Mouse (Mus musculus) ES-CJ7 (cell line): ENCODE results near the gene Aco1.
"Not testable (repeated sequence)": the region's sequence is repeated elsewhere in the genome, so short reads cannot be mapped to it uniquely, and the experiment has no call there.

Source experiments
- DNase-seq: peaks from one replicate; pipeline ENCODE4 v3.0.0; 2011; ENCODE audit warnings: low read depth, low spot score

Gene Aco1

DNA sequence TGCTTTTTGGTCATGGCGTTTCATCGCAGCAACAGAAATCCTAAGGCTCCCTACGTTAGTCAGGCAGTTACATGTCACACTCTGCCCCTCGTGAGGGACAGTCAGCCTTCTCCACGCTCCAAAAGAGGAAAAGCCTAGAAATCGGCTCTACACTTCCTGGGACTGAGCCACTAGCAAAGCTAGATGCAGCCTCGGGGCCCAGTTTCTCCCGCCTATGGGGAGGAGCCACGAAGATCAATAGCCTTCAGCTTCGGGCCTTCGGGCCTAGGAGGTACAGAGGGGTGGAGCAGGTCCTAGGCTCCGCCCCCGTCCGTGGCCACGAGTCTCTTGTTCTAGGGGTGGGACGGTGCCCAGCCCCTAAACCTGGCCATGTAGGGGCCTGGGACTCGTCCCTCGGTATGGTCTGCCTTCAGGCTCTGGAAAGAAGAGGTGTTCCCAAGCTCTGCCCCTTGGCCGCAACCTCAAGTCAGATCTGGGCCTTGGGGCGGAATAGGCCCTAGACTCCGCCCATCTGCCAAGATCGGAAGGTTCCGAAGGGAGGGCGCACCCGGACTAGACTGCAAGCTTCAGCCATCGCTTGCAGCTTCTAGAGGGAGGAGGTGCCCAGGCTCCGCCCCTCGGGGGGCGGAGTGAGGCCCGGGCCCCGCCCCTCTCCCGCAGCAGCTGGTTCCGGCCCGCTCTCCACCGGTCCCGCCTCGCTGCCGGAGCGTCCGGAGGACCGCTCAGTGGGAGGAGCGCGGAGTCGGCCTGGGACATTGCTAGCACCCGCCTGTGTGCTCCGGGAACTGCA lies at the start of gene Aco1:
Gene Aco1 (plus strand): TSS at position 339 of the 790 bp plus-strand sequence.
- DNase-seq = peak; percentile 96

DNA sequence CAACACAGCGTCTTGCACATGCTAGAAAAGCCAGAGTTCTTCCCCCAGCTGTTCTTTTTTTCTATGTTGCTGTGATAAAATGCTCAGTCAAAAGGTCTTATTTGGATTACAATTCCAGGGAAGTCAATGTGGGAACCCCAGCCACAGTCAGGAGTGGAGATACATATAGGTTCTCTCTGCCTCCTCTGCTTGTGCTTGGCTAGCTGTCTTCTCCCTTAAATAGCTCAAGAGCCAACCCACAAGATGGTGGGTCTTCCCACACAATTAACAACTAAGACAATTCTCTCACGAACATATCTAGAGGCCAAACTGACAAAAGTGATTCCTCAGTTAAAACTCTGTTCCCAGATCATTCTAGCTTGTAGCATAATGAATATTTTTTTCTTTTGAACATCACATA lies 47.9 kb upstream of the Aco1 start:
- no peak for DNase-seq

- DNase-seq = no peak
Measured at GRCm38 (mm10) chr4:40102996-40103395, 39.9 kb upstream of the Aco1 start.

GRCm38 (mm10) chr4:40106004-40106536 lies 36.8 kb upstream of the Aco1 start:
- DNase-seq = peak; percentile 44

DNA sequence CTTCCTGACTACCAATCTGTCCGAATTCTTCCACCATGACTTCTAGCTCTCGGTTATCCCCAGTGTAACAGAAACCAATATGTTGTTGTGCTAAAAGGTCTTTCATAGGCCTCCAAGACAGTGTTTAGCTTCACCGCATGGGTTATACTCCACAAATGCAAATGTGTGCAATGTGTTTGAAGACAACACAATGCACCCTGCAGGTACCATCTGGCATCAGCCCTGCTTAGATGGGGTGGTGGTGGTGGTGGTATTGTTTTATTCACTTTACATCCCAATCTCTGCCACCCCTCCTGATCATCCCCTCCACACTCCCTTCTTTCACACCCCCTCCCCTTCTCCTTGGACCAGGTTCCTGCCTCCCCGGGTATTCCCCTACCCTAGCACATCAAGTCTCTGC lies 34.9 kb upstream of the Aco1 start:
- DNase-seq = no peak

DNA sequence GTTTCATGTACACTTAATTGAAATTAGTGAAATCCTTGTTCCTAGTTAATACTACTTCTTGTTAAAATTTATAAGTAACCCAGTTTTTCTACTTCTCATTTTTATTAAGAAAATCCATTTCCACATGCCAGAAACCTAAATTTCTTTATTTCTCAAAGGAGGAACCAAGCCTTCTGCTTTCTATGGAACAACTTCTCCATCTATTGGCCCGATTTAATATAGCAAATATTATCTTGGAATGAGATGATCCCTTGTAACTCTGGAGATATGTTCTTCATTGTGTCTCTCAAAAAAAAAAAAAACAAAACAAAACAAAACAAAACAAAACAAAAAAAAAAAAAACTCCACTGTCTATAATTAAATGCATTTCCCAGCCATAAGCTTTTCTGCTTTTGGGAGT lies 29.7 kb upstream of the Aco1 start:
- no peak for DNase-seq

DNA sequence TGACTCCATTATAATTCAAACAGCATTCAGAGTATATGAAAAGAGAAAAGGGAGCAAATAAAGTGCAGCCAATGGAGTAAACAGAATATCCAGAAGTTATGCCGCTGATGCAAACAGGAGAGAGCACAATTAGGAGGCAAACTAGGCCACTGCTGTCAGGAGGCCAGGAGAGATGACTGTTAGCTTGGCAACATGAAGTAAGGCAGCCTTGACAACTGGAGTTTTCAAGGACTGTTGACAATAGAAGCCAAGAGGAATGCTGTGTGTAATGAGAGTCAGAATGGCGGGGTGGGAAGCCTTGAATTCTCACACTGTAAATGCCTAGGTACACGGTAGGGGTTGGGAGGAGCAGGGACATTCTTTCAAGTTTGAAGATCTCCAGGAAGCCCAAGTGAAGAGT lies 21.7 kb upstream of the Aco1 start:
- no peak for DNase-seq

DNA sequence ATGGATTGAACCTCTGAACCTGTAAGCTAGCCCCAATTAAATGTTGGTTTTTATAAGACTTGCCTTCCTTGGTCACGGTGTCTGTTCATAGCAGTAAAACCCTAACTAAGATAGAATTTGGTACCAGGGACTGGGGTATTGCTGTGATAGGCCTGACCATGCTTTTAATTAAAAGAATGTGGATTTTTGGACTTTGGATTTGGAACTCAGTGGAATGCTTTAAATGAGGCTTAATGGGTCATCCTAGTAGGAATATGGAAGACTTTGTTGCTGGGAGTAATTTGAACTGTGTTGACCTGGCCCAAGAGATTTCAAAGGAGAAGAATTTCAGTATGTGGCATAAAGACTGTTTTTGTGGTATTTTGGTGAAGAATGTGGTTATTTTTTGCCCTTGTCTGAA lies 20.6 kb upstream of the Aco1 start:
- DNase-seq = not testable (repeated sequence)

DNA sequence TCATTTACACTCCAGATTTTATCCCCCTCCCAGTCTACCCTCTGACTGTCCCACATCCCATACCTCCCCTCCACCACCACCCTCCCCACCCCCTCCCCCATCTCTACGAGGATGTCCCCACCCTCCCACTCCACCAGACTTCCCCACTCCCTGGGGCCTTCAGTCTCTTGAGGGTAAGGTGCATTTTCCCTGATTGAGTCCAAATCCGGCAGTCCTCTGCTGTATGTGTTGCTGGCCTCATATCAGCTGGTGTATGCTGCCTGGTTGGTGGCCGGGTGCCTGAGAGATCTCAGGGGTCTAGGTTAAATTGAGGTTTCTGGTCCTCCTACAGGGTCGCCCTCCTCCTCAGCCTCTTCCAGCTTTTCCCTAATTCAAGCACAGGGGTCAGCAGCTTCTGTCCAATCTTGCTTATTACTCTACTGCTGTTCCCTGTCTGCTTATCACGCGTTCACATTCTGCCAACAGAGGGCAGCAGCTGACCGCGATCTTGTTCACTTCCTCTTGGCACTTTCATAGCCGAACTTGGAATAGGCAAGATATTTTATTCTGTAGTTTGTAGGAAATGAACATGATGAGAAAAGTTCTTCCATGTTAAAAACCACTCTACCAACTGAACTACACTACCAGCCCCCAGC lies 8.3 kb upstream of the Aco1 start:
- peak; percentile 73 for DNase-seq

- DNase-seq = no peak
Measured at GRCm38 (mm10) chr4:40136519-40136918, 6.4 kb upstream of the Aco1 start.

DNA sequence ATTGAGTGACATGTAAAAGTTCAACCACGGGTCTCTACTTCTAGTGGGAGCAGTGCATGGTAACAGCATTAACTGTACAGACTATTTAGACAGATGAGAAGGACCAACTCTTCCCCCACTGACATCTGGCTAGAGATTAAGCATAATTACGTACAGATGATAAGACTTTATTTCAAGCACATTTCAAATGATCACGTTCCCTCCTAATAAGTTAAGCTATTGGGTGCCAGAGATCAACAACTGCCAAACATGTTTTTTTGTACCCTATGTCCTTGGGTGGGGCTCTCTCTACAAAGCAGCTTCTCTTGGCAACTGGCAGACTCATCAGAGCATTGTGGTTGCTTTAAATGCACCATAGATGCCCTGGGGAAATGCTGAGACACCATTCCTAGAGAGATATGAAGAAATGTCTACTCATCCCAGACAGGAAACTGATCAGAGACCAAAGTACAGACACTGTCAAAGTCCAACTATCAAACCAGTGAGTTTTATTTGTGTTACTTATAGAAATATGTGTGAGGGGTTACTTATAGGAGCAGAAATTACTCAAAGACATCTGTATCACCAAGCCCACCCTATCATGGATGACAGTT lies 3.1 kb upstream of the Aco1 start:
- DNase-seq = no peak

DNA sequence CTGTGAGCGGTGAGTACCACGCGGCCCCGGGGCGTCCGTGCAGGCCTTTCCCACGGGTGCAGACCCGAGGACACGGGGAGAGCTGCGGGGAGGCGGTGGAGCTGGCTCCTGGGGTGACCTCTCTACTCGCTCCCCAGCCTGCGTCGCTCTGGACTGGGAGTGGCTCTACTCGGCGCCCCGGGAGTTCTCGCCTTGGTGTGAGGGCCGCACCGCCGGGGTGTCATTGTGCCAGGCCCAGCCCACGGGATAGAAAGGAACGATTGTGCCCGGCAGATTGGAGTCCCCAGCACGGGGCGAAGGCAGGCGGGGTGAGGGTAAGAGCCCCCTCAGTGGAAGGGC lies 621 bp downstream of the Aco1 start:
- DNase-seq = no peak

- no peak for DNase-seq
Measured at GRCm38 (mm10) chr4:40144543-40144942, 1.7 kb downstream of the Aco1 start.

DNA sequence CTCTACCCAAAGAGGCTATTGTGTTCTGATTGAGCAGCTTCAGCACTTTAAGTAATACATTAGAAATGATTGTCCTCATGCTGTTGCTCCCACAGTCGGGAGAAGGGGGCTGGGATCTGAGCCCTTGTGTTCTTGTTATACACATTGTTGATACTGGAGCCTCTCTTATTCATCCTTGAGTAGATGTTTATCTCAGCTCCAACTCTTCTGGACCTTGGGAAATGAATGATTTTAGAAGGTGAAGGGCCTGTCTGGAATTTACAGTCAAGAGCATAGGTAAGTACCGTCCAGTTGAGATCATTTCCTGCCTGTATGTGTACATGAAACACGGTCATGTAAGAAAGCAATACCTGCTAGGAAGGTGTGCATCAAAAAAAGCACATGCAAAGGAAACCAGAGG lies 2.1 kb downstream of the Aco1 start:
- no peak for DNase-seq

GRCm38 (mm10) chr4:40148281-40148680 lies 5.4 kb downstream of the Aco1 start:
- no peak for DNase-seq

GRCm38 (mm10) chr4:40150046-40150445 lies 7.2 kb downstream of the Aco1 start:
- DNase-seq = no peak

- no peak for DNase-seq
Measured at GRCm38 (mm10) chr4:40152771-40153170, 9.9 kb downstream of the Aco1 start.

GRCm38 (mm10) chr4:40153500-40153899 lies 10.6 kb downstream of the Aco1 start:
- no peak for DNase-seq

DNA sequence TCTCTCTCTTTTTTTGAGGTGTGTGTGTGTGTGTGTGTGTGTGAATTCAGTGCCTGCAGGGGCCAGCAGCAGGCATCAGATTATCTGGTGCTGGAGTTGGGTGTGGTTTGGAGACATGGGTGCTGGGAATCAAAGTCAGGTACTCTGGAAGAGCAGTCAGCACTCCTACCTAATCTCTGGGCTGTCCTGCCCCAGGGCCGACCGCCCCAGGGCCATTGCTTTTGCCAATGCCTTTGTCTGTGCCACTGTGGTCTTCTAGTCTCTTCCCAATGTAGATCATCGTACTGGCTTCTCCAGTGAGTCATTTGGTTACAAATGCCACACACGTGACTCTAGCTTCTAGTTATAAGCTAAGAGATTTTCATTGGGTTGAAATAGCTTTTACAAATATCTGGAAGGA lies 11.9 kb downstream of the Aco1 start:
- no peak for DNase-seq

GRCm38 (mm10) chr4:40155467-40155999 lies 12.7 kb downstream of the Aco1 start:
- no peak for DNase-seq

DNA sequence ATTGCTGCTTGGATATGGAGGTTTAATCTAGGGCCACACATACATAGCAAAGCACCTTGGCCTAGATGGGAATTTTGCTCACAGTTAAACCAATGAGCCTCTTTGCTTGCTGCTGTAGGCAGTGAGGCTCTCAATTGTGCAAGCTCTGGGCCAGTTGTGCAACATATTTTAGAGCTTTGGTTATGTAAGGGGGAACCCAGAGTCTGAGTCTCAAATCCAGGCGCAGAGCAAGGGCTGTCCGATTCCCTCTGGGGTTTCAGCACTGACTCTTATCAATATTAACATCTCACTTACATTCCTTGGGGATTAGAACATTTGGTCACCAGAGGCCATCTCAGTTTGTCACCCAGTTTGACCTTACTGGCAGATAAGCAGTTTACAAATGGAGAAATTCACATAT lies 13.3 kb downstream of the Aco1 start:
- no peak for DNase-seq
